Mouse (Mus musculus) lung, postnatal 0 days (tissue): ENCODE results near the gene Esrrg.

Experiments used
- CTCF ChIP-seq: IDR thresholded peaks from 2 replicates; pipeline ENCODE4 v1.5.1; 2016; ENCODE audit warnings: antibody characterized with exemption, mild to moderate bottlenecking
- EP300 ChIP-seq: IDR thresholded peaks from 2 replicates; pipeline ENCODE4 v1.6.1; 2016; ENCODE audit warnings: antibody characterized with exemption, mild to moderate bottlenecking, control low read depth

DNA sequence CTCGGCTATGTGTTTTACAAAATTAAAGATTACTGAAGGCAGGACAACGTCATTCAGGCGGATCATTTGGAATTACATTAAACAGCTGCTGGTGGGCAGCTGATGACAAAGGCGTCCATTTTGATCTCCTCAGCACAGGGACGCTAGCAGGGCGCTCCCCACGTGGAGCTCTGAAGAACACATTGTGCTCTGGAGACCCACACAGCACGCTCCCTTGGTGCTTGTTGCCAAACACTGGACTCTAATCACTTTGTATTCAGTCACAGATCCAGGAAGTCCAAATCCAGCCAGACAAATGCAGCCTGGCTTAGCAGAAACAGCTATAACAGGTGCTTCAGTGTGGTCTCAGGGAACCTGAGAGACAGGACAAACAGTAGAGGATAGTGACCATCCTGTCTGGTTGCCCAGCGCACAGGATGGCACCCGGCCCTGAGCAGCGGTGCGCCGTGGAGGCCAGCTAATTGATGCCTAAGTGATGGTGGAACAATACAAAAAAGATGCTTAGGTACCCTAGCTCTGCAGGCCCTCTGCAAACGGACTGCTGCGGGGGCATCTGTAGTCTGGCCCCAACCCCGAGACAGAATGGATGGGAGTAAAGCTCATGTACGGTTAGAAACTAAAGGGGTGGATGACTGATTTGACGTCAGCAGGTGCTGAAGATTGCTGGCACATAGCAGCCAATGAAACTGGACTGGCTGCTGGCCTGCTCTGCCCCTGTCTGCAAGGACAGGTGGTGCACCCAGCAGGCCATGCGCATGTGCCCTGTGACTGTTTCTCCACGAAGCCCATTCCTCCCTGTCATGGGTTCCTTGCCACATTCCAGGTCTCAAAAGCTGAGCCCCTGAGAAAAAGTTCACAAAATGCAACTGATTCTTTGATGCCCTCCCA is 367.1 kb downstream of the Esrrg start:
- TF ChIP-seq CTCF (peak; percentile 33; the same call in 1 of the 2 replicates), EP300 (no peak)
